Mouse (Mus musculus) frontal cortex, adult 2 months (tissue): ENCODE results near the gene Nfya. TPM values are rescaled to one million over a fixed set of nuclear protein-coding genes. Genes with fewer than 3 reads are reported as not detected.
"Not testable (repeated sequence)": the region's sequence is repeated elsewhere in the genome, so short reads cannot be mapped to it uniquely, and the experiment has no call there.

Source experiments
- DNase-seq, 2 experiments: peaks; one replicate each; pipeline ENCODE4 v3.0.0; 2022; ENCODE audit warnings: low spot score in 1 of 2; ENCODE audit errors: extremely low spot score in 1 of 2
- polyA plus RNA-seq: library from polyadenylated mRNA; depleted of rRNA; stranded (reverse); fragments of >200 nt; gene quantifications from 2 replicates; pipeline ENCODE4 v1.2.3, GENCODE M21; 2012; rRNA removed

The Nfya gene
- polyA plus RNA-seq, 1 experiment: 35.5 TPM

- DNase-seq: not testable (repeated sequence)
Observed at GRCm38 (mm10) chr17:48352976-48353375, 56.7 kb downstream of the Nfya start.

GRCm38 (mm10) chr17:48350681-48351193, 59.0 kb downstream of the Nfya start:
- DNase-seq: no peak

- no peak for DNase-seq
Observed at GRCm38 (mm10) chr17:48347287-48347686, 62.4 kb downstream of the Nfya start.

GRCm38 (mm10) chr17:48346834-48347233, 62.9 kb downstream of the Nfya start:
- DNase-seq: peak in 1 of 2 experiments; percentile 35

GRCm38 (mm10) chr17:48346231-48346630, 63.5 kb downstream of the Nfya start, which contains the start of gene Trem2:
Trem2 (plus strand) TSS chr17:48346401.
- DNase-seq: no peak

- no peak for DNase-seq
Observed at GRCm38 (mm10) chr17:48345824-48346223, 63.9 kb downstream of the Nfya start.

GRCm38 (mm10) chr17:48343065-48343464, 66.6 kb downstream of the Nfya start:
- no peak for DNase-seq

- peak in 1 of 2 experiments; percentile 26 for DNase-seq
Observed at GRCm38 (mm10) chr17:48341947-48342346, 67.8 kb downstream of the Nfya start.

GRCm38 (mm10) chr17:48340267-48340666, 69.4 kb downstream of the Nfya start:
- DNase-seq: no peak

Other genes with a start within 250 kb of the Nfya start
- not detected in 2 replicates for gene A530064D06Rik, start 242.6 kb downstream of the Nfya start, polyA plus RNA-seq
- not detected in 2 replicates for gene Trem1, start 177.1 kb downstream of the Nfya start, polyA plus RNA-seq
- 0.11 and 0.18 TPM in 2 replicates for gene Trem3, start 162.1 kb downstream of the Nfya start, polyA plus RNA-seq
- gene Treml4, start 145.6 kb downstream of the Nfya start, polyA plus RNA-seq: 0.04 and 0.21 TPM in 2 replicates
- gene Treml2, start 110.4 kb downstream of the Nfya start, polyA plus RNA-seq: 0.29 and 0.32 TPM in 2 replicates
- 0.12 and 0.13 TPM in 2 replicates for gene B430306N03Rik, start 93.8 kb downstream of the Nfya start, polyA plus RNA-seq
- gene Trem2, start 63.5 kb downstream of the Nfya start, polyA plus RNA-seq: 32.8 and 34.9 TPM in 2 replicates
- gene Treml1, start 50.0 kb downstream of the Nfya start, polyA plus RNA-seq: 0.34 and 0.36 TPM in 2 replicates
- gene Oard1, start 108 bp upstream of the Nfya start, polyA plus RNA-seq: 17.5 and 20.7 TPM in 2 replicates
- 0.08 and 0.21 TPM in 2 replicates for gene Apobec2, start 23.0 kb upstream of the Nfya start, polyA plus RNA-seq
- gene Tspo2, start 41.6 kb upstream of the Nfya start, polyA plus RNA-seq: 0.06 TPM in 1 of 2 replicates, not detected in the other
- gene Unc5cl, start 45.0 kb upstream of the Nfya start, polyA plus RNA-seq: 0.08 TPM in 1 of 2 replicates, not detected in the other